Mouse (Mus musculus) spleen, adult 12 weeks (tissue): ENCODE results near the gene Stard10.

ENCODE experiments used
- DNase-seq: peaks from one replicate; pipeline ENCODE4 v3.0.0; 2022; ENCODE audit warnings: low spot score

Gene Stard10

DNA sequence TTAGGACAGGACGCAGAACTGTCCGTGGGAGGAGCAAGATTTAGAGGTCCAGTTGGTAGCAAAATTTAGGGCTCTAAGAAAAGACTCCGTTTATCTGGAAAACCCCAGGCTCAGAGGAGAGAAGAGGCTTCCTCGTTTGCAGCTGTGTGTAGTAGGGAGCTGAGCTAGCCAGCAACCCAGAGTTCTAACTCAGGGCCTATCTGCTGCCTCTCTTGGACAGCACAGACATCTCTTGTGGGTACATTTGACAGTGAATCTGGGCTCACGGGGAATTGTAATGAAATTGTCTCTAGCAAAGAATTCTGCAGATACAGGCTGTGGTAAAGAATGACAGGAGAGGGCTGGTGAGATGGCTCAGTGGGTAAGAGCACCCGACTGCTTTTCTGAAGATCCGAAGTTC lies 14.2 kb upstream of the Stard10 start:
- no peak for DNase-seq

DNA sequence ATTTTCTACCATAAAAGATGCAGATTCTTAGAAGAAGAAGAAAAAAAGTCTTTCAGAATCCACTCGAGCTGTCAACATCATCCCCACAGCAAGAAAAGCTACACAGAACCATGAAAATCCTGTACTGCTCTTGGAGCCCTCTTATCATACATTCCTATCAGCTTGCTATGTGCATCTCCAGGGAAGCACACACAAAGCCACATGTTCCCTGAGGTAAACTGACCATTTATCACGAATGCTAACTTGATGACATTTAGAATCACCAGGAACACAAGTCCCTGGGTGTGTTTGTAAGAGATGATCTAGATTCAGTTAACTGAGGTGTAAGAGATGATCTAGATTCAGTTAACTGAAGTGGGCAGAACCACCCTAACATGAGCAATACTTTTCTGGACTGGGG lies 10.0 kb upstream of the Stard10 start:
- DNase-seq = no peak

DNA sequence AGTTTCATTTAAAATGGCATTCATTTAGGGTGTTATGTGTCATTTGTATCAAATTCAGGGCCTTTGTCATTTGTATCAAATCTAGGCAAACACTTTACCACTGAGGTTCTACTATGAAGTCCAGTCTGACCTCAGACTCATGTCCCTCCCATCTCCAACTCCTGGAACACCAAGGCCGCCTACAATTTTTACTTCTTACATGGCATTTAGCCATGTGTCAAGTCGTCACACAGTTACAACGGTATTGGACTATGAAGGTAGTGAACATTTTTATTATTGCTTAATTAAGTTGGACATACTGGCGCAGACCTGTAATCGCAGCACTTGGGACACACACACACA lies 6.9 kb upstream of the Stard10 start:
- DNase-seq = no peak

DNA sequence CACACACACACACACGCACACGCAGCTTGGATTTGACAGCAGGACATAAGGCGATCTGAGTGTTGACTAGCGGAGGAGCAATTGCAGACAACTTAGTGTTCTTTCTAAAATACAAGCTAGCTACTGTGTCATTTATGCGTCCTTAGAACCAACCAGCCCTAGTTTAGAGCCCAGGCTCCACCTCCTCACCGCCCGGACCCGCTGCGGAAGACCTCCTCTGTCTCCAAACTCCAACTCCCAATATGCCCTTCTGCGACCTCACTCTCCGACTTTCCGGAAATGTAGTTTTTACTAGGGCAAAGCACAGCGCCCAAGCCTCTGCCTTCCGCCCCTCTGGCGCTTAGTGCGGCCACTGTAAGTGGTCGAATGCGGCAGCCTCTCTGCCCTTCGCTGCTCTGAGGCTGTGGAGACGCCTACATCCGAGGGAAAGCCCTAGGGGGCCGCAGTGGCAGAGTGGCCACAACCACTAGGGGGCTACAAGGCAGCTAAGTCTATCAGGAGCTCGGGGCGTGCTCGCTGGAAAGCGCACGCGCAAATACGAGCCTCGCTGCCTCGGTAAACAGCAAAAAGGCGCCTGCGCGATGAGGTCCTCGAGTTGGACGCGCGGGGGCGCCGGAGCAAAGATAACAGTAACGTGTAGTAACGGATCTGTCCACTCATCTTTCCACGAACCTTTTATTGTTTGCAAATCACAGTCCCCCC lies 6.4 kb upstream of the Stard10 start:
- peak; percentile 94 for DNase-seq

DNA sequence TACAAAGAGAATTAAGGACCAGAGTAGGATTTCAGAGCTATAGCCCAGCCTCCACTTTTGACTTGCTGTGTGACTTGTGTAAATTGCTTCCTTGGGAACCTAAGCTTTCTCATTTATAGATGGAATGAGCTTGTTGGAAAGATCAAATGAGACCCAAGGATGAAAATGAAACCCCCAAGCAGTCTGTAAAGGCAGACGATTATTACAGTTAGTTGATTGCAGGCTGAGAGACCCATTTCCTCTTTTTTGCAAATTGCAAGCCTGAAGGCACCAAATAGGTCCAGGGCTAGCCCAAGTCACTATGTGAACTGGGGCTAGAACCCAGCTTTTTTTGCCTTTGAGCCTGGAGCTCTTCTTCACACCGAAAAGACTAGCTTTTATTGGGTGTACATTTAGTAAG lies 5.8 kb upstream of the Stard10 start:
- no peak for DNase-seq

DNA sequence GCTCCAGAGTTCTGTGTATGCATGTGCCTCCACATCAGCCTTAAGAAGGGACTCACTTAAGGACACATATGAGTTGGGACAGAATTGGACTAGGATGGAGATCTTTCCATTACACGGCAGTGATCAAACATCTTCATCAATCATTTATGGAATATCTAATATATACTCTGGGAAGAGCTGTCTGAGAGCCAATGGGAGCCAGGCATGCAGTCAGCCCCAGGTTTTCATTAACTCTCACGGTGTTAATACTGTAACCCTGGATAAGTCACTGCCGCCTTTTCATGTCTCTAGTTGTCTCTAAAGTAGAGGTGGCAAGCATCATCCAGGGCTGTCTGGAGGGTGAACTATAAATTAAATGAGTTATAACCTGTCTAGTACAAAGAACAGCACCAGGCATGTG lies 3.9 kb upstream of the Stard10 start:
- no peak for DNase-seq

DNA sequence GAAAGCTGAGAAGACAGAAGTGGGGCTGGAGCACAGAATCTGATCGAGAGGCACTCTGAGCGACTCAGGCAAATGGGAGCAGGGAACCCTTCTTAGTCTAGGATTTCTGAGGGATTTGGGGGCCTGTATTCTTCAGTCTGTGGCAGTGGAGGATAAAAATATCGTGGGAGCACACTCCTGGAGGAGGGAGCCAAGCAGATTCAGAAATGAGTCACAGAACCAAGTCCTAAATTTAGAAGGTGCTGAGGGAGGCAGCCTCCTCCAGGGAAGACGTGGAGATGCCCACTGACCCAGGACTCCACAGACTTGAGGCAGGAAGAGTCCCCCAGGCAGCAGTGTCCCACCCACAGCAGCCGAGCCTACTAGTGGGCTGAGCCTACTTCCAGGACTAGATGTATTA lies 2.5 kb upstream of the Stard10 start:
- no peak for DNase-seq

DNA sequence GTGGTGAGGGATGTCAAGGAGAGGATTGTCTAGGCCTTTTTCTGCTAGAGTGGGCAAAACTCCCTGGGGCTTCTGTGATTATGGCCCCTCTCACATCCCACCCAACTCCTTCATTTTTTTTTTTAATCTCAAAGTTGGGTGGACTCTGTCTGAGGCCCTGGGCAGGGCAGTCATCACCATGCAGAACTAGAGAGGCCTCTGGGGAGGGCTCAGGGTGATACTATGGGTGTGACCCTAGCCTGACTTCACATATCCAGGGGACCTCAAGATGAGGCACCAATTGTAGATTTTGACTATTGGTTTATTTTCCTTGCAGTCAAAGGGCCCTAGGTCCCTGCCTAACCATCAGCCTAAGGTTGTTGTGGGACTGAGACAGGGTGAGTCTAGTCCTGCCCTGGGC lies 1.2 kb upstream of the Stard10 start:
- DNase-seq = no peak

DNA sequence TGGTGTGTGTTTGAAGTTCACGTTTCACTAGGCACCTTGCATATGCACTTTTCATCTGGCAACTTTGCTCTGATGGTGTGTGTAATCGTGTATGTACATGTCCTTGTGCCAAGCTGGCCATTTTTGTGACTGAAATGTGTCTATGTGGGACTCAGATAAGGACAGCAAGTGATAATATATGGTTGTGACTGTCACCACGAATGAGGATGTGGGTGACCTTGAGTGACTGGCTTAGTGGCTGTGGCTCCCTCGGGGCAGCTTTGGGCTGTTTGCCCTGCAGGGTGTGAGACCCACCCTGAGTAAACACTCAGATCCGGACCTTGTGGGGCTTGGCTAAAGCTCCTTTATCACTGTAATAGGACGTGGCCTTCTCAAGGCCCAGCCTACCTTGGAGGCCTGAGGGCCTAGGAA lies 290 bp upstream of the Stard10 start:
- peak; percentile 43 for DNase-seq

DNA sequence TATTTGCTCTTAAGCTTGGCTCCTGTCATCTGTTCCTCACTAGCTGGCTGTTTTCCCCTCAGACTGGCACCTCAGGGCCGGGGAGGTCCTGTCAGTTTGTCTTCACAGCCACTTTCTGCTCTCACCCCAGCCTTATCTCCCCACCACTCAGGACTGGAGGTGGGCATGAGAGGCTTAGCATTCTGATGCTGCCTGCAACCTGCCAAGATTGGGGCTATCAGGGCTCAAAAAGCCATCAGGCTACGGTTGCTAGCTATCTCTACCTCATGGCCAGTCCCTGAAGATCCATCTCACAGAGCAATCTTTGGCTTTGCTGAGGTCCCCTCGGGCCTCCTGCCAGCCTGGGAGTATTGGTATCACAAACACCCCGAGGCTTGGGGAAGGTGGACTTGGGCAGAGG lies 2.0 kb downstream of the Stard10 start:
- peak; percentile 29 for DNase-seq

DNA sequence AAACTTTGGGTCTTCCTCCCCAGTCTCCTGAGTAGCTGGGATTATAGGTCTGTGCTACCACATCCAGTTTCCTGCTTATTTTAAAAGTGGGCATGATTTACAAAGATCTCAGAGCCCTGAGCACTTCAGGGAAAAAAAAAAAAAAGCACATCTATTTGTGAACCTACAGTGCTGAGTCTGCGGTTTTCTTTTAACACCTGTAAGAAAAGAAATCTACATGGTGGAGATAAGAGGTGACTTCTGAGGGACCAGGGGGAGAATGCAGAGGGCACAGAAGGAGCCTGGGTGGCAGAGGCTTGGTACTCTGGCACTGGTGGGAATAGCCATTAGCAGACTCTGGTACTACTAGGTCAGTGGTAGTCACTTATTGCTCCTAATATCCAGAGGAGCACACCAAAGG lies 2.9 kb downstream of the Stard10 start:
- DNase-seq = no peak

DNA sequence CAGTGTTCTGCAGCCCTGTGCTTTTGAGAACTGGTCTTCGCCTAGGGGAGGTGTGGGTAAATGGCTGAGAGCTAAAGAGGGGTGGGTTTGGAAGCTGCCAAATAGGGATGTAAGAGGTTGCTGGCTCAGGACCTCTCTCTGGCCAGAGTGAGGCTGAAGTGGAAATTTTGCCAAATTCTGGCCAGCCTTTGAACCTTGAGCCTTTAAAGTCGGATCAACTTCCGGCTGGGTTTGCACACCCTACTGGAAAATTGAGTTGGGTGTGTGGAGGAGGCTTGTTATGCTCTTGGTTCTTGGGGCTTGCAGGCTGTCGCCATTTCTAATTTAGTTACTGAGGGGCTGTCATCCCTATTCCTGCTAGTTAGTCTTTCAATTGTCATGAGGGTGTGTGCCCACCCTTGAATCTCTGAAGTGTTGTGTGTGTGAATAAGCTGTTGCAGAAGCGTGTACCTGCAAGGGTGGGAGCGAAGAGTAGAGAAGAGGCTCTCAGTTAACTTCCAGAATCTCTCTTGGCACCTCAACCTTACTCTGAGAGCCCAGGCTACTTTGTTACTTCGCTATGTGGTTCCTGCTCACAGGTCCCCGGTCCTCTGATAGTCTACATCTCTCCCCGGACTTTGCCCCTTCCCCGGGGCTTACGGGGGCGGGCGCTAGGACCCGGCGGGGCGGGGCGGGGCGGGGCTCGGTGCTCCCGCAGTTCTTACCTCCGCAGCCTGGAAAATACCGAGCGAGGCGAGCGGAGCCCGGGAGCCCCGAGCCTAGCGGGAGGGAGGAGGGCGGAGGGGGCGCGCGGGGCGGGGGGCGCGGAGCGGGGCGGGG lies 3.7 kb downstream of the Stard10 start:
- no peak for DNase-seq

DNA sequence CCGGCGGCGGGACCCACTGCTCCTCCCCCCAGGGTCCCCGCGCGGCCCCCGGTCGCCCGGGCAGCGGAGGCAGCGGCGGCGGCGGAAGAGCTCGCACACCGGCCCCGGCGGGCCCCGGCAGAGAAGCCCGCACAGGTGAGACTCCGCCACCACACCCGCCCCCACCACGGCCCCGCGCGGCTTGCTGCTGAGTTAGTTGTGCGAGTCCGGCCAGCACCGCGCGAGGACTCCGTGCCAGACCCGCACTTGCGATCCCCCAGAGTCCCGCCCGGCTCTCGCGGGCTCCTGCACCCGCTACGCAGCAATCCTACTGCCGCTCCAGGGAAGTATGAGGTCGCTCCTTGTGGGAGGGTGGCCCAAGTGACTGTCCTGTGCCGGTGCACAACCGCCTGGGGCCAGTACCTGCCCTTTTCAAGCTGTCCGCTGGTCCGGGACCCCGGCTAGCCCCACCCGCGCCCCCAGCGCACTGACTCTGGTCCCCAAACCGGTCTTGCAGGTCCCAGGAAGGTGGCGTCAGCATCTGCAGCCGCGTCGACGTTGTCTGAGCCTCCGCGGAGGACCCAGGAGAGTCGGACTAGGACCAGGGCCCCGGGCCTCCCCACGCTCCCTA lies 4.4 kb downstream of the Stard10 start:
- DNase-seq = peak; percentile 38

DNA sequence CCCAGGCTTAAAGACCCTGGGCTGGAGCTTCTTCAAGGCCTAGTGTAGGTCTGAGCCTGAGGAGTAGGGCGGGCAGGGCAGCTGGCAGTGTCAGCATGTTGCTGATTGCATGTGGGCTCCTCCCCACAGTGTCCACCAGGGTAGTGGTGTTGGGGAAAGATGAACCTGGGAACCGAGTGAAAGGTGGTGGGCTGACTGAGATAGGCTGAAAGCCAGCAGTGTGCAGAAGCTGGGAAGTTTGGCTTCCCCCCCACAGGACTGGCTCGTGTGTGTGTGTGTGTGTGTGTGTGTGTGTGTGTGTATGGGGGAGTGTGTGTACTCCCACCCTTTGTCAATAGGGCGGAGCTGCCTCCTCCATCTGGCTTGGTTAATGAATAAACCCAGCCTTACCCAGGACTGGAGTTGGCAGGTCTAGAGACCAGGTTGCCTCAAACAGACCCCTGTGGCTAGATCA lies 6.3 kb downstream of the Stard10 start:
- peak; percentile 34 for DNase-seq

DNA sequence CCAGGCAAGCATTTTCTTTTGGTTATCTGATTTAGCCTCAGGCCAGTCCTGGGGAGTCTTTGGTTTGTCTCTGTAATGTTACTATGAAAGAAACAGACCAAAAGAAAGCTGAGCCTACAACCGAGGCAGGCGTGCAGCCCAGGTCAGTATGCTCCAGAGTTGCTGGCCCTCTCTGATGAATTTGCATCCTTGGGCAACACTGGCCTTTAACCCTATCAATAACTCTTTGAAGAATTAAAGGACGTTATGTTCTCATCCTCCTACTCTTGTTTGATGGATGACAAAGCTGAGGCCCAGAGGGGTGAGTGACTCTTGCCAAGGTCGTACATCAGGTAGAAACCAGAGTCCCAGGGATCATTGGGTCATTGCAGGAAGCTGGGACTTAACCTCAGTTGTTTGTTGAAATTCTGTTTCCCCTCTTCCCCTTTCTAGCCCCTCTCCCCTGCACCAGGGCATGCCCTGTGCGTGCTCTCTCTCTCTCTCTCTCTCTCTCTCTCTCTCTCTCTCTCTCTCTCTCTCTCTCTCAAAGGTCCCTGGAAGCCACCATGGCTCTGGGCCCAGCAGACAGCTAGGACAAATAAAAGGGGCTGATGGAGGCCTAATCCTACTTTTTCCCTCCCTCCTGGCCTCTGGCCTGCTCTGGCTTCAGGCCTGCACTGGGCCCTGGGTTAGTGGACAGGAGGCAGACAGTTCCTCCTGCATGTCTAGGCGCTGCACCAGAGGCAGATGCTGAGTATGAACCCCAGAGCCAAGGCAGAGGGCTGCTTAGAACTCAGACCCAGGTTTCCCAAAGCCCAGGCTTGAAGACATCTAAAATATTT lies 7.5 kb downstream of the Stard10 start:
- no peak for DNase-seq

DNA sequence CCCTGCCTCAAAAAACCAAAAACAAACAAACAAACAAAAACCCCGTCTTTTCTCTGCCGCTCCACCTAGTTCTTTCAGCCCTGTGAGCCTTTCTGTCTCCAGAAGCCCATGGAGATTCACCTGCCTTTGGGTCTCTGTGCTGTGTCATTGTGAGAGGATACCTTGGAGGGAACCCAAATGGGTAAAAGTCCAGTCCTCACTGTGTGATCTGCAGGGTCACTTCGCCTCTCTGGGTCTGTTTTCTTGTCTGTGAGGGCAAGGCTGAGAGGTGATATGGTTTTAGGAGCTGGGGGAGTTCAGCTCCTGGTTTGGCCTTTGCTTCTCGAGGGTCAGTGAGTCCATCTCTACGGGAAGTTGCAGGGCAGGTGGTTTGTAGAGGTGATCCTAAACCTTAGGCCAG lies 9.1 kb downstream of the Stard10 start:
- DNase-seq = no peak

DNA sequence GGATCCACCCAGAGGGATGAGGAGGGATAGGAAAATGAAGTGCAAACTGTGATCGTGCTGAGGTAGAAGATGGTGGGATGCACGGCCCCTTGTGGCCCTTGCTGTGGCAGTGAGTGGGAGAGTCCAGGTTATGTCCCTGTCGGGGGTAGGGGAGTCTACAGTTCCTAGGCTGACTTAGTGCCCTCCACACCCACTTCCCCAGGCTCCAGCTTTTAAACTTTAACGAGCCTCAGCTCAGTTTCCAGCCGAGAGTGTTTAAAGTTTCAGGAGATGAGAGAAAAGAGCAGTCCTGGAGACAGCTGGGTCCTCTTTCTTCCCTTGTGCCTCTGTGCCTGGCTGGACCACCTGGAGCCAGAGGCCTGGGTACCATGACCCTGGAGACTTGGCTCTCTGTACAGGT lies 10.4 kb downstream of the Stard10 start:
- DNase-seq = no peak

DNA sequence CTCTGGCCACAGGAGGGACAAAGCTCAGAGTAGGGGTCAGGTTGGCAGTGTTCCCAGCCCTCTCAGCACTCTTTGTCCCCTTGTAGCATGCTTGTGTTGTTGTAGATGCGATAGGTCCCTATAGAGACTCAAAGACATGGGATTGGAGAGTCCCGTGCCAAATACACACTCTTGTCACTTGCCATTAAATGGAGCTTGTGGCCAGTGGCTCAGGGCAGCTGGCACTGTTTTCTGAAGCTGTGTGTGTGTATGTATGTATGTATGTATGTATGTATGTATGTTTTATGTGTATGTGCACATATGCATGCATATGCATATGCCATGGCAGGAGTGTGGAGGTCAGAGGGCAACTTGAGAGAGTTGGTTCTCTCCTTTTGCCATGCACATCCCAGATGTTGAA lies 10.9 kb downstream of the Stard10 start:
- DNase-seq = no peak

DNA sequence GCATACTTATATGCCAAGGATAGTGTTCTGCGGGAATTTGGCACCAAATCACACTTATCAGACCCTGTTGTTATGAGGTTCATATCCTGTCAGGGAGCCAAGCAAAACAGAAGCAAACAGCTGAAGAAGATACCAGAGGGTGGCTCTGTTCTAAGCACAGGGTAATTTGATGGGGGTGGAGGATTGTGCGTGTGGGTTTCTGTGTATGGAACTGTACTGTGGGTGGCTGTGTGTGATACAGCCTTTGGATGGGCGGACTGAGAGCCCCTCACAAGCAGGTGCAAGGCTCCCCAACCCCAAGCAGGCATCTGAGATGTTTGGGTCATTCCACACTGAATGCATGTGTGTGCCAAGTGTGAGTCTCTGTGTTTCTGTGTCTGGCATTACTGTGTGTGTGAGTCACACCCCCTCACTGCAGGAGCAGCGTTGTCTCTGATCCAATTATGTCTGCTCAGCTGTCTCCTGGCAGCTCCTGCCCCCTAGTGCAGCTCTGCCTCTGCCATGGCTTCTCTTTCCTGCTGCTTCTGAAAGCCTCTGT lies 11.8 kb downstream of the Stard10 start:
- DNase-seq = no peak

DNA sequence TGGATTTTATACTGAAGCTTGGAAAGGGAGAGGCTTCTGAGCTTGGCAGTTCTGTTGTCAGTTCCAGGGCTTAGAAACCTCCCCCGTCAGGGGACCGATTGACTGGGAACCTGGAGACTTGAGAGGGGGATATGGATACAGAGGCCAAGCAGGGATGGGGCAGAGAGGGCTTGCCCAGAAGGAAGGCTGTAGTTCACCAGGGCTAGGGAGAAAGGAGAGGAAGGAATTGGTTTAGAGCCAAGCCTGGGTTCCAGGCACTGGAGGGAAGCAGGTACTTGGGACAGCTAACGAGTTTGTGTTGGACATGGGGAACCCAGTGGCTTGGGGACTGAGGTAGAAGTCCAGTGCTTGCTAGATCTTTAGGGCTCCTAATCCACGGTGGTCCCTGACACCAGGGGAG lies 12.7 kb downstream of the Stard10 start:
- DNase-seq = no peak

DNA sequence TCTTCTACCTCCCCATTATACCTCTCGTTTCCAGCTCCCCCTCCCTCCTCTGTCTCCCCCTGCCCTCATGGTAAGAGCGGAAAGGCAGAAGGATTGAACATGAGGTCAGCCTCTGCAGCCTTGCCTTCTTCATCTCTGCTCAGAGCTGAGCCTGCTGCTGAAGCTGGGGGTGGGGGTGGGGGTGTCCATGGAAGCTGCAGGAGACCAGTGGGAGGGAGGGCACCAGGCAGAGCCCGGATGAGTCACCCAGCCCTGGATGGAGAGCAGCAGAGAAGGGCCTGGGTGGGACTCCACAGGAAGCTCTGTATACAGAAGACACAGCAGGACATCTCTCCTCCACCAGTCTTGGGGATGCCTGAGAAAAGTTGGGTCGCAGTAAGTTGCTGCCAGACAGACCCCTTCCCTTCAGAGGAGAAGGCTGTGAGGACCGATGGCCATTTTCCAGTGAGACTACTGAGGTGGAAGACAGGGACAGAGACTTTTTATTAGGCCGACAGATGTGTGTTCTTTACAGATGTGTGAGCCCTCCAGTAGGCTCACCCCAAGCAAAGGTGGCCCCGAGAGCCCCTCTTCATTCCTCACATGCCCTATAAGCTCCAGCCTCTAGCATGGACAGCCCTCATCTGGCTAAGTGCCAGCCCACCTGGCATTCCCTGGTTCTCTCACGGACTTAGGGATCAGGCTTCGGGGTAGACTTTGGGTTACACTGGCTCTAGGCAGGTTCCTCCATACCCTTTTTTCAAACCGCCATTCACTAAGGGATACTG lies 13.4 kb downstream of the Stard10 start:
- DNase-seq = no peak

DNA sequence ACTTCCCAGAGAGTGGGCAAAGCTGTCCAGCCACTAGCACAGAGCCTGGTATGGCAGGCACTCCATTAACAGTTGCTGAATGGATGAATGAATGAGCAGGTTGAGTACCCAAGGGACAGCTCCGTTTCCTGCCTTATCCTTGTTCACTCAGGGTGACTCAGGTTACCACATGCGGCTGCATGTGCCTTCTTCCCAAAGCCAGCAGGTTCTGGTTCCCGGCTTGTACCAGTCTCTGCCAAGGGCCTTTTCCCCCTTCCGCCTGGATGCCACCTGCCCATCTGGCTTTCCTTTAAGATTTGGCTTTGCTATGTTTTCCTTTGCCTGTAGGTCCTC lies 13.9 kb downstream of the Stard10 start:
- DNase-seq = no peak
